Mouse (Mus musculus): ENCODE data around the gene Enho.

- no peak for TF ChIP-seq CTCF (IDR thresholded peaks at IDR 0.05; ENCODE audit: extremely low read depth, insufficient read depth, low read length)
- TF ChIP-seq POLR2A (IDR thresholded peaks at IDR 0.05; ENCODE audit: extremely low read depth, insufficient read depth, low read length): no peak
These were observed 24.4 kb upstream of the Enho start for GRCm38 (mm10) chr4:41664533-41664932.

Data from cortical plate, adult 2 months (tissue).